Mouse (Mus musculus) liver, embryonic 14.5 days (tissue): ENCODE data around the gene Cldn3. TPM values are rescaled to one million over a fixed set of nuclear protein-coding genes. Genes with fewer than 3 reads are reported as not detected.

Experiments
- ATAC-seq: fragments of 200-750 bp; cut with Nextera tagmentation; 2 replicates; pipeline ENCODE4 v1.8.0; 2017; ENCODE audit warnings: moderate number of reproducible peaks, mild to moderate bottlenecking, moderate library complexity; ENCODE audit not compliant: insufficient read depth
- DNase-seq, 3 experiments: peaks; one replicate each; pipeline ENCODE4 v3.0.0-alpha.2; 2012 to 2013; ENCODE audit warnings: low read depth in 3 of 3, low spot score in 3 of 3
- H3K27ac ChIP-seq: fragments of 300-500 bp; sonication (generic); 2 replicates; pipeline ENCODE4 v1.5.1; 2014; ENCODE audit warnings: moderate library complexity, mild to moderate bottlenecking, control low read depth, inconsistent platforms
- H3K27me3 ChIP-seq: fragments of 300-500 bp; sonication (generic); 2 replicates; pipeline ENCODE4 v1.6.1; 2014; ENCODE audit warnings: mild to moderate bottlenecking, low read length, moderate library complexity; ENCODE audit not compliant: control insufficient read depth, insufficient read depth
- H3K36me3 ChIP-seq: fragments of 300-500 bp; sonication (generic); replicated peaks from 2 replicates; pipeline ENCODE4 v1.6.1; 2014; ENCODE audit warnings: low read depth; ENCODE audit not compliant: control insufficient read depth, insufficient read depth
- H3K4me1 ChIP-seq, 2 experiments: fragments of 200-500 bp in 1 of 2; fragments of 300-500 bp in 1 of 2; sonication (generic) in 1 of 2; replicated peaks; 2 replicates each; pipeline ENCODE4 v1.6.1; 2012 to 2014; ENCODE audit warnings: antibody characterized with exemption in 1 of 2, inconsistent platforms in 1 of 2, low read length in 1 of 2; ENCODE audit not compliant: control insufficient read depth in 2 of 2, insufficient read depth in 2 of 2
- H3K4me2 ChIP-seq: fragments of 300-500 bp; sonication (generic); 2 replicates; pipeline ENCODE4 v1.6.1; 2014; ENCODE audit warnings: low read depth, mild to moderate bottlenecking, control low read depth, moderate library complexity
- H3K4me3 ChIP-seq, 2 experiments: fragments of 200-500 bp in 1 of 2; fragments of 300-500 bp in 1 of 2; sonication (generic) in 1 of 2; 2 replicates each; pipeline ENCODE4 v1.5.1; 2012 to 2014; ENCODE audit warnings: low read depth in 2 of 2, low read length in 2 of 2, mild to moderate bottlenecking in 2 of 2, control low read depth in 1 of 2, inconsistent platforms in 1 of 2, moderate library complexity in 1 of 2; ENCODE audit not compliant: insufficient read depth in 1 of 2
- H3K9ac ChIP-seq: fragments of 300-500 bp; sonication (generic); replicated peaks from 2 replicates; pipeline ENCODE4 v1.6.1; 2014; ENCODE audit warnings: mild to moderate bottlenecking, control low read depth, moderate library complexity
- H3K9me3 ChIP-seq: fragments of 300-500 bp; sonication (generic); 2 replicates; pipeline ENCODE4 v1.6.1; 2016; ENCODE audit warnings: low read length, mixed read lengths; ENCODE audit not compliant: control insufficient read depth
- CTCF ChIP-seq: IDR thresholded peaks from 2 replicates; pipeline ENCODE4 v1.5.1; 2016; ENCODE audit warnings: antibody characterized with exemption, low read depth, control low read depth
- EP300 ChIP-seq: IDR thresholded peaks from 2 replicates; pipeline ENCODE4 v1.6.1; 2016; ENCODE audit warnings: antibody characterized with exemption, low read depth
- WGBS: fragments of 180-500 bp; shearing (Covaris S2); extraction: QIAGEN DNeasy Blood & Tissue Kit; methylation state at CpG from one replicate; pipeline ENCODE4 v1.1.7; 2014; ENCODE audit not compliant: insufficient replicate concordance; 5-methylcytosine and 5-hydroxymethylcytosine counted together
- polyA plus RNA-seq, 2 experiments: library from polyadenylated mRNA; depleted of rRNA in 1 of 2; stranded (reverse) in 1 of 2; unstranded in 1 of 2; fragments of >200 nt; fragmentation: Nextera tagmentation in 1 of 2; extraction: Ambion mirVana in 1 of 2; gene quantifications; 2 replicates each; pipeline versions ENCODE4 v1.2.1 to v1.2.3; 2012 to 2014

The Cldn3 gene
- polyA plus RNA-seq, 2 experiments: 0.43 to 0.47 TPM

DNA sequence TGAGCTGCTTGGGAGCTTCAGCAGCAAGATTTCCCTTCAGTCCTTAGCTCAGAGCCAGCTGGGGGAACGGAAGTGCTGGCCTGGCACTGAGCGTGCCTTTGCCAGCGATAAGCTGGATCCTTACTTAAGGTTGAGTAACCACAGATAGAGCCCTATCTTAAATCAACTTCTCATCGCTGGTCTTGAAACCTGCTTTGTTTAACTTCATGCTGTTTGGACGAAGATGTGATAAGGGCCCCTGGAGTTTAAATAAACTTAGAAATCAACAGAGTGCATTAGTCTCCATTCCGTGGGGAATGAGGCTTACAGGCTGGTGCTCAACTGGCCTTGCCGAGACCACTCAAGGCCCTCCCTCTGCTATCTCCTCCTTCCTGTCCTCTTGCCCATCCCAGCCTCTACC lies 11.7 kb upstream of the Cldn3 start:
- peak; percentile 67 for ATAC-seq
- TF ChIP-seq EP300 (peak; percentile 69), CTCF (no peak)
- H3K9me3 ChIP-seq: no peaks in the 10 kb centered on the region
- H3K36me3 ChIP-seq: no peaks in the 10 kb centered on the region
- DNase-seq: peak; percentile 26 to 40 (median 37)
- peak overlapping the region; percentile 15 for H3K27ac ChIP-seq
- H3K27me3 ChIP-seq: no peaks in the 10 kb centered on the region; the same call in 1 of the 2 replicates
- H3K4me3 ChIP-seq: no peak overlapping the region
- 6% methylated on average over 7 of the region's 7 CpGs for WGBS
- H3K9ac ChIP-seq: 0 out of 2 replicates have a peak overlapping the region, but pooled peaks have one; percentile 35
- H3K4me2 ChIP-seq: peak overlapping the region; percentile 44
- peaks cover 26 to 42% of the 10 kb centered on the region in 2 experiments for H3K4me1 ChIP-seq

DNA sequence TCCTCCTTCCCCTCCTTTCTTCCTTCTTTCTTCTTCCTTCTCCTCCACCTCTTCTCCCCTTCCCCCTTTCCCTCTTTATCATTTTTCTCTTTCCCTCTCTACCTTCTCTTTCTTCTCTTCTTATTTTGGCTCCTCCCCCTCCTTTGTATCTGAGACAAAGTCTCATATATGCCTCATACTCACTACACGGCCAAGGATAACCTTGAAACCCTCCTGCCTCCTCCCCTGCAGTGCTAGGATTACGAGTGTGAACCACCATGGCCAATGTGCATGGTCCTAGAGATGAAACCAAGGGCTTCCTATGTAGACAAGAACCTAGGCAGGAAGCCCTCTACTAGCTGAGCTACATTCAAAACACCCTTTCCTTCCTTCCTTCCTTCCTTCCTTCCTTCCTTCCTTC lies 11.1 kb upstream of the Cldn3 start:
- H3K36me3 ChIP-seq: no peaks in the 10 kb centered on the region
- 21% methylated on average over 2 of the region's 2 CpGs for WGBS
- H3K9me3 ChIP-seq: no peaks in the 10 kb centered on the region
- peaks cover 26 to 42% of the 10 kb centered on the region in 2 experiments for H3K4me1 ChIP-seq
- DNase-seq (no peak), ATAC-seq (no peak)
- no peak overlapping the region for H3K9ac ChIP-seq
- peak overlapping the region; percentile 44 for H3K4me2 ChIP-seq
- H3K4me3 ChIP-seq: no peak overlapping the region
- TF ChIP-seq EP300 (no peak), CTCF (no peak)
- H3K27me3 ChIP-seq: no peaks in the 10 kb centered on the region; the same call in 1 of the 2 replicates
- no peak overlapping the region for H3K27ac ChIP-seq

DNA sequence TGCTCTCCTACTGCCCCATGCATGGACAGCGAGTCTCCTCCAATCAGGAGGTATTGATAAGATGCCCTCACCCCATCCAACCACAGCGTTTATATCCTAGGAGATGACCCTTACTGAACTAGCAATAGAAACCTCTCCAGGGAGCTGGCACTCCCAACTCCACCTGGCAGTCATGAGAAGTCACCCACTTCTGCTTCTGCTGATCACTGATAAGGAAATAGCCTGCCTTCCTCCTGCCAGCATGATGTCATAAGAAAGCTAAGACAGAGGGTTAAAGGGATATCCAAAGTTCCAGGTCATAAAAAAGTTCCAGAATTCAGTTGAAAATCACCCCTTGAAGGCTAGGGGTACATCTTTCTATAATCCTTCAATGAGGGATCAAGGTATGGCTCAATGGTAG lies 9.8 kb upstream of the Cldn3 start:
- DNase-seq (peak; percentile 31 to 63 (median 48)), ATAC-seq (peak; percentile 66)
- H3K4me1 ChIP-seq: peaks cover 26 to 49% of the 10 kb centered on the region in 2 experiments
- peak overlapping the region; percentile 47 for H3K27ac ChIP-seq
- peak overlapping the region; percentile 40 for H3K4me2 ChIP-seq
- TF ChIP-seq CTCF (no peak), EP300 (peak; percentile 49; the same call in 1 of the 2 replicates)
- H3K4me3 ChIP-seq: no peak overlapping the region
- WGBS: 33% methylated on average over 2 of the region's 2 CpGs
- no peaks in the 10 kb centered on the region for H3K36me3 ChIP-seq
- H3K9ac ChIP-seq: no peak overlapping the region; the same call in 1 of the 2 replicates
- no peaks in the 10 kb centered on the region for H3K9me3 ChIP-seq
- no peaks in the 10 kb centered on the region; the same call in 1 of the 2 replicates for H3K27me3 ChIP-seq

DNA sequence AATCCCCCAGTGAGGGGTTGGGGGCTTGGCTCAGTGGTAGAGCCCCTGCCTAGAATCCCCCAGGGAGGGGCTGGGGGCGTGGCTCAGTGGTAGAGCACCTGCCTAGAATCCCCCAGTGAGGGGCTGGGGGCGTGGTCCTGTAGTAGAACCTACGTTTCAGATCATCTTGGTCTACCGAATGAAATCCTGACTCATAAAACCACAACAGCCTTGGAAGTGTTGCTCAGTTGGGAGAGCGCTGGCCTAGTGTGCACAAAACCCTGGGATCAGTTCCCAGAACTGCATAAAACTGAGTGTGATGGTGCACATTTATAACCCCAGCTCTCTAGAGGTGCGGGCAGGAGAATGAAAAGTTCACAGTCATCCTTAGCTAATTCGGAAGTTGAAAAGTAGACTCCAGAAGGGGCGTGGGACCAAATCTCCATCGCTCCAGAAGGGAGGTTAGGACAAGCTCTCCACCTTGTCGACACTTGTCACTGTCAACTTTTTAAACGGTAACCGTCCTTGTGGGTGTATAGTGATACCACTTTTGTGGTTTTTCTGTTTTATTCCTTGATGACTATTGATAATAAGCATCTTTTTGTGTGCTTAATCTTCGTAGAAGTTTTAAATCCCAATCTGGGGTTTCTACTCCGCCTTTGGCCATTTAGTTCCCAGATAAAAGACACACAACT lies 9.3 kb upstream of the Cldn3 start:
- 33% methylated on average over 14 of the region's 14 CpGs for whole genome bisulfite sequencing
- DNase-seq: peak in 1 of 3 experiments; percentile 40
- H3K4me1 ChIP-seq: peaks cover 26 to 54% of the 10 kb centered on the region in 2 experiments
- peak overlapping the region; percentile 47 for H3K27ac ChIP-seq
- H3K9ac ChIP-seq: no peak overlapping the region; the same call in 1 of the 2 replicates
- H3K4me2 ChIP-seq: peak overlapping the region; percentile 40
- no peaks in the 10 kb centered on the region for H3K9me3 ChIP-seq
- H3K4me3 ChIP-seq: no peak overlapping the region
- TF ChIP-seq CTCF (no peak), EP300 (peak; percentile 64; the same call in 1 of the 2 replicates)
- H3K36me3 ChIP-seq: no peaks in the 10 kb centered on the region
- ATAC-seq: peak; percentile 41; the same call in 1 of the 2 replicates
- no peaks in the 10 kb centered on the region; the same call in 1 of the 2 replicates for H3K27me3 ChIP-seq

DNA sequence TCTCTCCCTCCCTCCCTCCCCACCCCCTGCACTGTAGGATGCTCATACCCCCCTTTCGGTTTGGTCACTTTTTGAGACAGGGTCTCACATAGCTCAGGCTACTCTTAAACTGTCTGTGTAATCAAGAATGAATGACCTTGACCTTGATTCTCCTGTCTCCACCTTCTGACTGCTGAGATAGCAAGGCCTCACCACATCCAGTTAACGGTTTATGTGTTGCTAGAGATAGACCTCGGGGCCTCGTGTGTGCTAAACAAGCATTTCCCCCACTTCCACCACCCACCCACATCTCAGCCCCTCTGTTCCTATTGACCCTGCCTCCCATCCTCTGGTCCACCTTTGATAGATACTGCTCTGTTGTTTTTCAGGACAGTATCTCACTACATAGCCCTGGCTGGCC lies 8.2 kb upstream of the Cldn3 start:
- Histone ChIP-seq H3K27me3 (no peaks in the 10 kb centered on the region; the same call in 1 of the 2 replicates), H3K27ac (no peak overlapping the region), H3K36me3 (no peaks in the 10 kb centered on the region), H3K9me3 (no peaks in the 10 kb centered on the region), H3K4me1 (peaks cover 26 to 51% of the 10 kb centered on the region in 2 experiments), H3K4me2 (no peak overlapping the region), H3K4me3 (no peak overlapping the region), H3K9ac (no peak overlapping the region)
- DNase-seq (no peak), ATAC-seq (no peak)
- WGBS: 25% methylated on average over 4 of the region's 4 CpGs
- TF ChIP-seq CTCF: no peak
- TF ChIP-seq EP300: no peak
